Mouse (Mus musculus): ENCODE data around the gene Ndufa8. TPM values are rescaled to one million over a fixed set of nuclear protein-coding genes. Genes with fewer than 3 reads are reported as not detected.

Gene Ndufa8
- total RNA-seq (2021): 100 to 1,000 TPM; 309 to 366 TPM
- long read RNA-seq, experiment 1, transcript Ndufa8-201 (4 exons, 861 nt): major isoform, 332 of 347 reads
- long read RNA-seq, experiment 1, partial matches to known transcripts: 12 of 347 reads
- long read RNA-seq, experiment 1, other reads (novel, unspliced or antisense): 3 of 347 reads
- long read RNA-seq, experiment 2, transcript Ndufa8-201 (4 exons, 861 nt): major isoform, 231 of 245 reads
- long read RNA-seq, experiment 2, partial matches to known transcripts: 13 of 245 reads
- long read RNA-seq, experiment 2, other reads (novel, unspliced or antisense): 1 of 245 reads

GRCm38 (mm10) chr2:36048748-36049566 lies at the start of gene Ndufa8, which contains the start of gene Morn5:
Ndufa8 (minus strand) TSS chr2:36049406.
Morn5 (plus strand) TSS chr2:36049458.
- peak; percentile 98 for DNase-seq (ENCODE audit: low spot score)

- no peak for DNase-seq (ENCODE audit: low spot score)
Observed at GRCm38 (mm10) chr2:36098021-36098420, 48.8 kb upstream of the Ndufa8 start.

GRCm38 (mm10) chr2:36097129-36097815 lies 48.1 kb upstream of the Ndufa8 start:
- no peak for DNase-seq (ENCODE audit: low spot score)

DNA sequence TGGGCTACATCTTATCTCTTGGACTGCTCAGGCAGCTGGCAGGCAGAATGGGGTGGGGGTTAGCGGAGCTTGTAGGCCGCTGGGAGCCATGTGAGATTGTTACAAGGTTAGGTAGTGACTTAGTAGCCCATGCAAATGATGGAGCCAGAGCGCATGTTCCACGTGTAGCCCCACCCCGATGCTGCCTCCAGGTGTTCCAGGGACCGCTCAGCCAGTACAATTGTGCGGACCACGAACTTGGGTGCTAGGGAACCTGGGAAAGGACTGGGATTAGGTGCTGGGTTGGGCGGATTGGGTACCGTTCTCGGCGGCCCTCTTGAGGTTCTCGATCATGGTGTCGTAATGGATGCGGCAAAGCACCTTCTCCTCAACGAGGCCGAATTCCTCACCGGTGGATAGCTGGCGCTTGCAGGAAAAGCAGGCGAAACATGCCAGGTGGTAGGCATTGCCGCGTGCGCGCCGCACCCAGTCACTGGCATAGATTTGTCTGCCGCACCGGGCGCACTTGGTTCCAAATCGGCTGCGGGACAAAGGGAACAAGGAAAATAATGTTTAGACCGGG lies 44.8 kb upstream of the Ndufa8 start:
- DNase-seq (ENCODE audit: low spot score): no peak

GRCm38 (mm10) chr2:36093301-36093700 lies 44.1 kb upstream of the Ndufa8 start:
- DNase-seq (ENCODE audit: low spot score): no peak

DNA sequence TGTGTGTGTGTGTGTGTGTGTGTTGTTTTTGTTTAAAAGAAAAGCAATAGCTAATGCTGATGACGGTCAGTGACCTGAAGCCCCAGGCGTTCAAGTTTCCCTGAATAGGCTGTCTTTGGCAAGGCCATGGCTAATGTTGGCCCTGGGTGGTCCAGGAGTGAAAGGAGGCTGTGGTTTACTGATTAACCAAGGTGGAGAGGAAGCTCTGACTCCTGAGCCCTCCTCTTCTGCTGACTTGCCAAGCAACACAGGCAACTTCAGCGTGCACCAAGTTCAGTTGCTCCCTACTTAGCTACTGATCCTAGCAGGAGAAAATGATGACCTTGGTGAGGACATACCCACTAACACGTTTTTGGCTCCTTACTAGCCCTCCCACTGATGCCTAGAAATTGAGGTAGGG lies 43.5 kb upstream of the Ndufa8 start:
- no peak for DNase-seq (ENCODE audit: low spot score)

DNA sequence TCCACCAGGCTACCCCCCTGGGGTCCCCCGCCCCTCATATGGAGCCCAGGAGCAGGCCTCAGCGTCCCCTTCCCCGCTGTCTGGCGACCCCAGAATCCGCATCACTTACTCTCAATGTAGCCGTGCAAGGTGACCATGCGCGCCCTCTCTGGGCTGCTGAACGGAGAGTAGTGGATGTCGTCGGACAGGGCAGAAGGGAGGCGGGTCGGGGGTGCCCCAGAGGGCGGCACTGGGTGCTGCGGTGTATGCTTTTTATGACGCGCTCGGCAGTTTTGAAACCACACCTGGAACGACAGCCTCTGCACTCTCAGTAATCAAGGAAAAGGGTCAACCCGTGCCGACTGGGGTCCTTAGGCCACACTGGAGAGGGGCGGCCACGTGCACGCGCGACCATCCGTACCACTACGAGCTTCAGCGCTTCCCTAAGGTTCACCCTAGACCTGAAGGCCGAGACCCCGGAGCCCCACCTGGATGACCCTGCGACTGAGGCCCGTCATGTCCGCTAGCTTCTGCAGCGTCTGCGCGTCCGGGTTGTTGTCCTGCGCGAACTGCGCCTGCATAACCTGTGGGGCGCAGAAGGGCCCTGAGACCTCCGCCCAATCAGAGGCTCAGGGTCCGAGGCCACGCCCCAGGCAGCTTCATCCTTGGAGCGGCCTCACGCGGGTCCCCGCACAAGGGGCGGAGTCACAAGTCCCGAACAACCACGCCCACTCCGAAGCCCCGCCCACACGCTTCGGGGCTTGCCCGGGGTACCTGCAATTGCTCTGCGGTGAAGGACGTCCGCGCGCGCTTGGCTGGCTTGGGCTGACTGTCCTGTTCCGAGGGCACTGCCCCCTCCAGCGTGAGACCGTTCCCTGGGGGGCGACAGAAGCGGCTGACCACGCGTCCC lies 41.9 kb upstream of the Ndufa8 start:
- peak; percentile 24 for DNase-seq (ENCODE audit: low spot score)

DNA sequence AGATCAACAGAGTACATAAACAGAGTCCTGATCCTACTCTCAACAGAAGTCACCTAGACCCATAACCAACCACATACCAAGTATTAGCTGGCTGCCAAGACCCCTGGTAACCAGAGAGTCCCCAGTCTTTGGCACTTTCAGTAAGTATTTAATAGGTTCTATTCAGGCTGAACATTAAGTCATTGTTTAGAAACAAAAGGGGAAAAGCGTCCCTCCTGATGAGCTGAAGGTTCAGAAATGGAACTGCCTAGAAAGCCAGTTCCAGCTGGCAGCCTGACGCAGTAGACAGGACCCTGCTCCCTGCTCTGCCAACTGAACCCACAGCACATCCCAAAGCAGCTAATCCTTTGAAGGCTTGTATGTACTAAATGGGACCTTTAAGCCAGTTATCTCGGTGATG lies 40.0 kb upstream of the Ndufa8 start:
- no peak for DNase-seq (ENCODE audit: low spot score)

DNA sequence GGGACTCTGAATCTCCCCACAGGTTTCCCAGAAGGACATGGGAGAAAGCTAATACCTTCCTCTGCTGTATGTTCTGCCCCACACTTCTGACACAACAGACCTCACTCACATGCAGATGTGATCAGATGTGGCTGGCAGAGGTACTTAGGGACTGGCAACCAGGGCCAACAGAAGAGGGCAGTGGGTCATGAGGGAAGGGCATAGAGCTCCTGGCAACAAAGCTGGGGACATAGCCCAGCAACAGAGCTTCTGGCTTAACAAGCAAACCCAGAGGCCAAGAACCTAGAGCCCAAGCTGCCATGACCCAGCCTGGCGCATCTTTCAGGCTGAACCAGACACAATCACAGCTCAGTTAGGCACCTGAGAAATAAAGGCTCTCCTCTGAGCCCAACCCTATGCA lies 35.8 kb upstream of the Ndufa8 start:
- DNase-seq (ENCODE audit: low spot score): no peak

- DNase-seq (ENCODE audit: low spot score): no peak
Observed at GRCm38 (mm10) chr2:36082802-36083580, 33.8 kb upstream of the Ndufa8 start.

GRCm38 (mm10) chr2:36081446-36081845 lies 32.2 kb upstream of the Ndufa8 start:
- DNase-seq (ENCODE audit: low spot score): no peak

DNA sequence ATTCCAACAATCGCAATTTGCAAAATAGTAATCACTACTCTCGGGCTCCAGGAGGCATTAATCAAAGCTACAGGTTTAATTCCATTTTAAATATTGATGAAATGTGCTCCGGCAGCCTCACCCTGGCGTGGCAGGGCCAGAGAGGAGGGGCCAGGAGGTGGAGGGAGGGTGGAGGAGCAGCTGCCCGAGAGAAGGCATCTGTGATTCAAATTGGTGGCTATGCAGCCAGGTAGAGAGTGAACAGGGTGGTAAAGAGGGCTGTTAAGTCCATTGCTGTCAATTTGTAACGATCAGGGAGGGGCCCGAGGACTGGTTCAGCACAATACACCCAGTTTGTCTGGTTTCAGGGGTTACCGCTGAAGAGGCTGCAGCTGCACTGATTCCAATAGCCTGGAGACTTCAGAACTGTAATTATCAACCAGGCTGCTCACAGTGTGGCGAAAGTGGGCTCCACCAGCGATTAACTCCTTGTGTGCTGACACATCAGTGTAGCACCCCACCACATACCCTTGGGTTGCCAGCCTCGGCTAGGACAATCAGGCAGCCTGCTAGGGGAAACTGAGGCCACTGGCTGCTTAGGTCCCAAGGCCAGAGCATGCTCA lies 28.1 kb upstream of the Ndufa8 start:
- DNase-seq (ENCODE audit: low spot score): no peak

- DNase-seq (ENCODE audit: low spot score): no peak
Observed at GRCm38 (mm10) chr2:36075210-36075609, 26.0 kb upstream of the Ndufa8 start.

DNA sequence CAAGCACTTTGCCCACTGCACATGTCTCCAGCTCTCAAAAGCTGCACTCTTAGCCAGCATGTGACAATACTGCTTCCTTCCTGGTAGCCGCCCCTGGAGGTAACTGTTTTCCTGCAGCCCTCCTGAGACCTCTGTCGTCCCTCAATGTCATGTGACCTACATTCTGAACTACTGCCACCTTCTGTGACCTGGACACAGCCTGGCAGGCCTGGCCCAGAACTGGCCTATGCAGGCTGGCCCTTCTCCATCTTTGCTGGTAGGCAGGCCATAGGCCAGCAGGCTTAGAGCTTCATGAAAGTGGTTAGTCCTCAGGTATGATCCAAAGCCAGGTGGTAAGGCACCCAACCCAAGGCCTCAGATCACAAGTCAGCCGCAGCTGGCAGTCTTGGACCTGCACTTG lies 24.6 kb upstream of the Ndufa8 start:
- DNase-seq (ENCODE audit: low spot score): peak; percentile 5

GRCm38 (mm10) chr2:36071660-36072305 lies 22.6 kb upstream of the Ndufa8 start:
- no peak for DNase-seq (ENCODE audit: low spot score)

DNA sequence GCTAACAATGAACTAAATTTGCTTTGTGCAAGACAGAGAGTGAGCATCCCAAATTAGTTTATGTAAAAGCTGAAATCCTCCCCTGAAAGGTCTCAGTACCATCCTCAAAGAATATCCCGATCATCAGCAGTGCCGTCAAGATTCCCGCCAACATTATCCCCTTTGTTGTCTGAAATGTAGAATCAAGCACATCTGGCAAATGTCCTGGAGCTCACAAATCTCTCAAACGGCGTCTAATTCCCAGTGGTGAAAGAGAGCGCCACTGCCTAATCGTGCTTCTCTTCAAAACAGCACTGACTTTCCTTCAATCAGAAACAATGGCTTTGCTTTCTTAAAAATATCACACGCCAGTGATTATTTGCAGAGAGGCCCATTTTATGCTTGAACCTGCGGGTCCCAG lies 17.9 kb upstream of the Ndufa8 start:
- no peak for DNase-seq (ENCODE audit: low spot score)

GRCm38 (mm10) chr2:36061409-36061808 lies 12.2 kb upstream of the Ndufa8 start:
- no peak for DNase-seq (ENCODE audit: low spot score)

DNA sequence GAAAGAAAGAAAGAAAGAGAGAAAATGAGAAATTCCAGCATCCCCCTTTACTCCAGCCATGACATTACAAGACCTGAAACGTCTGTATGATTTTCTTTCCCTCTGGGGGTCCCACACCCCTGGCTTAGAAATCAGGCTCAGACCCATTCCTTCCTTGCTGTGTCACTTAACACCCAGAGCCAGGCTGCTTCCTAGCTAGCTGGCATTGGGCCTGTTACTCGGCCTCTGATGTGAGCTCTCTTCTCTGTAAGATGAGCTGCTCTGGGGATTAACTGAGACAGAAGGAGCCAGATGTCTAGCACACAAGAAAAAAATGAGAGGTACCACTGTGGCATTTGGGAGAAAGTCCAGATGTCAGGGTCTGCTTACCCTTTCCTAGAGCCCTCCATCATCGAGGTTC lies 7.0 kb upstream of the Ndufa8 start:
- peak; percentile 38 for DNase-seq (ENCODE audit: low spot score)

GRCm38 (mm10) chr2:36053249-36053648 lies 4.0 kb upstream of the Ndufa8 start:
- no peak for DNase-seq (ENCODE audit: low spot score)
